Mouse (Mus musculus) c-Kit-positive CD71-negative TER-119-negative erythroid progenitor cells, embryonic 14.5 days (primary cell): ENCODE results near the gene Pfkm.
A peak's percentile ranks its signal among the peaks of the same experiment; 100 is the strongest.

Experiments used
- DNase-seq: peaks from one replicate; pipeline ENCODE4 v3.0.0-alpha.2; 2013; ENCODE audit warnings: low read depth

Gene Pfkm

DNA sequence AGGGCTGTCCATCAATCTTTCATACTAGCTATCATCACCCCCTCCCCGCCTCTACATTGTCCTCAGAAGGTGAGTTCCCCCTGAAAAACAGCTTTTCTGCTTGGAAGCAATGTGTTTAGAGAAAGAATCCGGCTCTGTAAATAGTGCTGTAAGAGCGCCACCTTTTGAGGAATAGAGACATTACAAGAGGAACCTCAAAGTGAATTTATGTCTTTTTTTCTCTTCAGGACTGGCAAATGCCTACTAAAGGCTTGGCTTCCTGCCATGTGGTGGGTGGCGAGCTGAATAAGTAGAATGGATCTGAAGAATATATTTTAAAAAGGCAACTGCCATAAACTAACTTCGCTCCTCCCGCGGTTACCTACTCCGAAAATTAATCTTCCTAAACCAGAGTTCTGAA lies 81.4 kb downstream of the Pfkm start:
- DNase-seq, result peak; percentile 44

DNA sequence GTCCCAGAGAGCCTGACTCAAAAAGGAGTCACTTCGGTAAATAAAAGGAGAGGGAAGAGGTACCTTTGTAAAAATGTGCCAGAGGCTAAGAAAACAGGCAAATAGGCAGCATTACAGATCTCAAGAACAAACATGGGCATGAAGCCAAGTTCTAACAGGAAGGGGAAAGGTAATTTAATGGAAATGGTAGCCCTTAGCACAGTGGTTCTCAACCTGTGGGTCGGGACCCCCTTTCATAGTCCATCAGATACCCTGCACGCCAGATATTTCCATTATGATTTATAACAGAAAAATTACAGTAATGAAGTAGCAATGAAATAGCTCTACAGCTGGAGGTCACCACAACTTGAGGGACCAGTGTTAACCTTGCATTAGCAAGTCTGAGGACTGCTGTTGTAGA lies 84.9 kb downstream of the Pfkm start:
- no peak for DNase-seq

DNA sequence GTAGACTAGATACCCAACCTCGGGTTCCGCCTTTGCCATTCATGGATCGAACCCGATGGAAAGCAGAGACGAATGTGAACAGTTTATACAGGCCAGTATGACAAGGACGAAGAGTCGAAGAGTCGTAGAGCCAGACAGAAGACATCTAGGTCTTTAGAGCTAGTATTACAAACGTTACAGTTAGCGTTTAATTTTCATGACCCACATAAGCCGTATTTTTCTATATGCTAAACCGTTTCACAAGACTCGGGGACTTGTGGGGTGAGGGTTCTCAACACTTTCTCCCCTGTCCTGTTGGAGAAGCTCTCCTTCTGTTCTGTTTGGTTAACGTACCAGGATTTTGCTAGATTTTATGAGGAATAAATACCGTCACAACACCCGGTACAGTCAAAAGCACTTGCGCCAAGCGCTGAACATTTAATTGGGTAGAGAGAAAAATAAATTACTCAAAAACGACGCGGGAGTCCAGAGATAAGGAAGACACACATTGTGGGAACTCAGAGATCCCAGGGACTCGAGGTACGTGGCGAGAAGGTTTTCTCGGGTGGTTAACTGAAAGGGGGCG lies 88.3 kb downstream of the Pfkm start:
- DNase-seq, result no peak

DNA sequence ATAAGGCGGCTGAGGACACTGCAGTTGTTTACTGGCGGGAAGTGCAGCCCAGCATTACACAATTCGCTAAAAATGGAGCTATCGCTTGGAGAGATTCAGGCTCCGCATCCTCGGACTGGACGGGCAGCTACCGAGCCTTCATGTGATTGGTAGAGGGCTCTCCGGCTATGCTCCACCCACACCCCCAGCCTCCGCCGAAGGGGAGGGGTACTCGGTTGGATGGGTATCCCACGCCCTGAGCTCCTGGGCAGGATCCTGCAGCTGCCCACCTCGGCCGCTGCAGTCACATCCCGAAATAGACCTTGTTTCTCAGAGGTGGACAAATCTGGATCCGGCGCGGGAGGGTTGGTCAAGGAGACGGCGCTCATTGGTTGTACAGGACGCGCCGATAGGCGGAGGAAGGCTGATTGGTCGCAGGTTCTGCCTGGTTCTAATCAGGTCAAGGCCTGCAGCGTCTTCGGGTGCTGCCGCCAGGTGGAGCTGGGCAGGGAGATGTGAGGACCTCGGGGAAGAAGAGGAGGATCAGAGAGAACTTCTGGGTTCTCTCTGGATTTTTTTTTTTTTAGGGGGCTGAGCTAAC lies 88.8 kb downstream of the Pfkm start:
- peak; percentile 78 for DNase-seq
